Mouse (Mus musculus) cerebellum, adult 8-10 months (tissue): ENCODE measurements around the gene Atraid.

Experiments
- DNase-seq: peaks from one replicate; pipeline ENCODE4 v3.0.0; 2022

Gene Atraid

DNA sequence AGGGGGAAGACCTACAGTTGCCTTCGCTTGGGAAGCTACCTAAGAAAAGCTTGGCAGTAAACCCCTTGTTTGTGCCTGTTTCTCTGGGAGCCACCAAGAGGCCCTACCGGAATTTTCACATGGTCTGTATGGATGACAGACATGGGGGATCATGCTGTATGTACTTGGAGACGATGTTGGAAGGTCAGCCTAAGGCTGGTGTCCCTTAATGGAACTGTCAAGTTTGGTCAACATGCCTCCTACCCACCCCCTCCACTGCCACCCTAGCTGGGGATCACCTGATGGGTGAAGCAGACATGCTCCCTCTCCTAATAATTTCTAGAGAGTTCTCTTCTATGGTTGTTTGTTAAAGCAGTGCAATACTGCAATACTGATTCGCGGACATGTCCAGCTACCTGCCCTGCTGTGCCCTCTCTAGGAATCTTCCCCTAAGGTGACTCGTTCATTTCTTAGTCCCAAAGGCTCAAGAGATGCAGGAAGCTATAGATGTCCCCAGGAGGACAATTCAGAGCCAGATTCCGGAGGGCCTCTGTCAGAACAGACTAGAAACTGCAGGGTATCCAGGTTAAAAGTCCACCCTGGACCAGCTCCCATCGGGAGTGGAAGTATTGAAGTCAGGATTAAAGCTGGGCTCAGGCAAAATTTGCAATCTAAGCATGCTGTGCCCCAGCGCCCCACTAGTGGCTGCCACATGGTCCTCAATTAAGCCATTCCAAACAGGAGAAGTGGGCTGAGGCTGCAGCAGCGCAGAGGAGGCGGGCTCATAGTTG, 47.8 kb downstream of the Atraid start:
- DNase-seq, result no peak
